Mouse (Mus musculus) A20 (cell line): ENCODE results near the gene Gm20521.
"Not testable (repeated sequence)": the region's sequence is repeated elsewhere in the genome, so short reads cannot be mapped to it uniquely, and the experiment has no call there.

Experiments
- DNase-seq: peaks from one replicate; pipeline ENCODE4 v3.0.0-alpha.2; 2011; ENCODE audit warnings: low read depth, low spot score

The Gm20521 gene

GRCm38 (mm10) chr14:54936831-54937160 lies 53.6 kb downstream of the Gm20521 start:
- no peak for DNase-seq

- no peak for DNase-seq
These were observed 54.3 kb downstream of the Gm20521 start for GRCm38 (mm10) chr14:54937361-54938182.

- no peak for DNase-seq
These were observed 55.4 kb downstream of the Gm20521 start for GRCm38 (mm10) chr14:54938431-54939219.

GRCm38 (mm10) chr14:54939434-54940175 lies 56.4 kb downstream of the Gm20521 start:
- DNase-seq = peak; percentile 78

- DNase-seq = no peak
These were observed 56.9 kb downstream of the Gm20521 start for GRCm38 (mm10) chr14:54940176-54940530.

- no peak for DNase-seq
These were observed 58.1 kb downstream of the Gm20521 start for GRCm38 (mm10) chr14:54941024-54941978.

- no peak for DNase-seq
These were observed 59.2 kb downstream of the Gm20521 start for GRCm38 (mm10) chr14:54942479-54942878.

- DNase-seq = no peak
These were observed 60.7 kb downstream of the Gm20521 start for GRCm38 (mm10) chr14:54943971-54944370.

GRCm38 (mm10) chr14:54944939-54945338 lies 61.7 kb downstream of the Gm20521 start:
- DNase-seq = peak; percentile 9

- DNase-seq = peak; percentile 88
These were observed 62.9 kb downstream of the Gm20521 start for GRCm38 (mm10) chr14:54945975-54946704.

GRCm38 (mm10) chr14:54947008-54947407 lies 63.8 kb downstream of the Gm20521 start:
- DNase-seq = not testable (repeated sequence)
